Mouse (Mus musculus) ES-E14 (cell line): Measurements from ENCODE around the gene Ccl1.

Experiments
- CHD2 ChIP-seq: IDR thresholded peaks from 2 replicates; pipeline ENCODE4 v1.6.1; 2014; ENCODE audit warnings: mild to moderate bottlenecking, low read depth, low read length, inconsistent platforms
- HCFC1 ChIP-seq: IDR thresholded peaks from 2 replicates; pipeline ENCODE4 v1.6.1; 2012; ENCODE audit warnings: low read length, inconsistent platforms, borderline replicate concordance; ENCODE audit not compliant: insufficient read depth

GRCm38 (mm10) chr11:82251251-82251650 is 54.2 kb downstream of the Ccl1 start:
- TF ChIP-seq CHD2 (no peak), HCFC1 (no peak)
